Mouse (Mus musculus) heart, postnatal 0 days (tissue): ENCODE measurements around the gene Wdr78. TPM values are rescaled to one million over a fixed set of nuclear protein-coding genes. Genes with fewer than 3 reads are reported as not detected.
A peak's percentile ranks its signal among the peaks of the same experiment; 100 is the strongest.

Source experiments
- ATAC-seq: fragments of 200-750 bp; cut with Nextera tagmentation; 2 replicates; pipeline ENCODE4 v1.8.0; 2017; ENCODE audit warnings: low read depth, moderate number of reproducible peaks, moderate library complexity; ENCODE audit not compliant: insufficient read depth
- DNase-seq: peaks from one replicate; pipeline ENCODE4 v3.0.0-alpha.2; 2016; ENCODE audit warnings: low spot score
- H3K27ac ChIP-seq: fragments of 300-500 bp; sonication (generic); 2 replicates; pipeline ENCODE4 v1.5.1; 2014; ENCODE audit warnings: low read depth, mild to moderate bottlenecking
- H3K27me3 ChIP-seq: fragments of 300-500 bp; sonication (generic); 2 replicates; pipeline ENCODE4 v1.6.1; 2014; ENCODE audit warnings: low read length, mixed read lengths; ENCODE audit not compliant: control insufficient read depth, insufficient read depth
- H3K36me3 ChIP-seq: fragments of 300-500 bp; sonication (generic); replicated peaks from 2 replicates; pipeline ENCODE4 v1.6.1; 2014; ENCODE audit warnings: low read length, mixed read lengths; ENCODE audit not compliant: control insufficient read depth, insufficient read depth
- H3K4me1 ChIP-seq: fragments of 300-500 bp; sonication (generic); 2 replicates; pipeline ENCODE4 v1.6.1; 2014; ENCODE audit warnings: antibody characterized with exemption; ENCODE audit not compliant: control insufficient read depth, insufficient read depth
- H3K4me2 ChIP-seq: fragments of 300-500 bp; sonication (generic); 2 replicates; pipeline ENCODE4 v1.6.1; 2014; ENCODE audit warnings: low read depth, mild to moderate bottlenecking, low read length, moderate library complexity
- H3K4me3 ChIP-seq: fragments of 300-500 bp; sonication (generic); 2 replicates; pipeline ENCODE4 v1.5.1; 2014; ENCODE audit warnings: low read depth, low read length
- H3K9ac ChIP-seq: fragments of 300-500 bp; sonication (generic); replicated peaks from 2 replicates; pipeline ENCODE4 v1.6.1; 2014; ENCODE audit warnings: low read depth, low read length, mixed read lengths
- H3K9me3 ChIP-seq: fragments of 300-500 bp; sonication (generic); replicated peaks from 2 replicates; pipeline ENCODE4 v1.6.1; 2016; ENCODE audit warnings: low read length; ENCODE audit not compliant: control insufficient read depth
- CTCF ChIP-seq: IDR thresholded peaks from 2 replicates; pipeline ENCODE4 v1.5.1; 2016; ENCODE audit warnings: antibody characterized with exemption, control low read depth, low read depth
- EP300 ChIP-seq: IDR thresholded peaks from 2 replicates; pipeline ENCODE4 v1.6.1; 2016; ENCODE audit warnings: antibody characterized with exemption, low read depth
- WGBS: fragments of 180-500 bp; shearing (Covaris S2); extraction: QIAGEN DNeasy Blood & Tissue Kit; methylation state at CpG from one replicate; pipeline ENCODE4 v1.1.7; 2014; 5-methylcytosine and 5-hydroxymethylcytosine counted together
- polyA plus RNA-seq: library from polyadenylated mRNA; unstranded; fragments of >200 nt; fragmentation: Nextera tagmentation; extraction: Ambion mirVana; gene quantifications from 2 replicates; pipeline ENCODE4 v1.2.1, GENCODE M21; 2015
- total RNA-seq: library from RNA; depleted of rRNA; stranded (reverse); fragments of >200 nt; gene quantifications from 2 replicates; pipeline ENCODE4 v1.2.3, GENCODE M21; 2014; ENCODE audit warnings: low replicate concordance

Gene Wdr78
- total and polyA plus RNA-seq, 2 experiments from 2014 or later = 0.11 to 0.18 TPM

GRCm38 (mm10) chr4:103028177-103029088 lies 85.9 kb downstream of the Wdr78 start:
- H3K9ac ChIP-seq = no peak overlapping the region
- no peaks in the 10 kb centered on the region for H3K36me3 ChIP-seq
- TF ChIP-seq EP300 = no peak
- TF ChIP-seq CTCF = no peak
- H3K4me1 ChIP-seq = no peaks in the 10 kb centered on the region
- no peak overlapping the region for H3K4me3 ChIP-seq
- H3K27ac ChIP-seq = no peak overlapping the region
- no peak overlapping the region for H3K4me2 ChIP-seq
- H3K27me3 ChIP-seq = no peaks in the 10 kb centered on the region
- no peak for ATAC-seq
- 54% methylated on average over 13 of the region's 13 CpGs for WGBS
- no peaks in the 10 kb centered on the region for H3K9me3 ChIP-seq
- no peak for DNase-seq

- no peak for TF ChIP-seq EP300
- no peak for TF ChIP-seq CTCF
- H3K36me3 ChIP-seq = no peaks in the 10 kb centered on the region
- no peak overlapping the region for H3K4me3 ChIP-seq
- no peaks in the 10 kb centered on the region for H3K4me1 ChIP-seq
- WGBS = 66% methylated on average over 7 of the region's 7 CpGs
- H3K9me3 ChIP-seq = no peaks in the 10 kb centered on the region
- no peaks in the 10 kb centered on the region for H3K27me3 ChIP-seq
- ATAC-seq = no peak
- no peak overlapping the region for H3K4me2 ChIP-seq
- no peak for DNase-seq
- no peak overlapping the region for H3K27ac ChIP-seq
- H3K9ac ChIP-seq = no peak overlapping the region
Observed at GRCm38 (mm10) chr4:103027745-103028144, 86.6 kb downstream of the Wdr78 start.

GRCm38 (mm10) chr4:103026621-103027020 lies 87.7 kb downstream of the Wdr78 start, which contains the start of gene Insl5:
Insl5 (minus strand) TSS chr4:103026842.
- TF ChIP-seq EP300 (no peak), CTCF (no peak)
- Histone ChIP-seq H3K4me1 (no peaks in the 10 kb centered on the region), H3K27me3 (no peaks in the 10 kb centered on the region), H3K9ac (no peak within 1 kb of the TSS), H3K27ac (no peak within 1 kb of the TSS), H3K4me2 (no peak within 1 kb of the TSS), H3K36me3 (no peaks in the 10 kb centered on the region), H3K4me3 (no peak within 1 kb of the TSS), H3K9me3 (no peaks in the 10 kb centered on the region)
- no peak for ATAC-seq
- no peak for DNase-seq
- WGBS = 61% methylated on average over 4 of the region's 4 CpGs

- WGBS = 17% methylated on average over 4 of the region's 4 CpGs
- no peak overlapping the region for H3K9ac ChIP-seq
- no peak overlapping the region for H3K4me3 ChIP-seq
Observed at GRCm38 (mm10) chr4:103013490-103013889, 100.9 kb downstream of the Wdr78 start.

GRCm38 (mm10) chr4:103011823-103012222 lies 102.5 kb downstream of the Wdr78 start:
- 36% methylated on average over 7 of the region's 7 CpGs for WGBS
- no peaks in the 10 kb centered on the region for H3K27me3 ChIP-seq
- no peak overlapping the region for H3K27ac ChIP-seq
- H3K9ac ChIP-seq = no peak overlapping the region
- no peak overlapping the region for H3K4me3 ChIP-seq
- H3K36me3 ChIP-seq = no peaks in the 10 kb centered on the region
- no peaks in the 10 kb centered on the region for H3K4me1 ChIP-seq
- no peak overlapping the region for H3K4me2 ChIP-seq
- H3K9me3 ChIP-seq = no peaks in the 10 kb centered on the region
- no peak for TF ChIP-seq CTCF
- no peak for TF ChIP-seq EP300
- DNase-seq = no peak
- ATAC-seq = no peak

More at GRCm38 (mm10) chr4:103013490-103013889, 100.9 kb downstream of the Wdr78 start:
- H3K36me3 ChIP-seq = no peaks in the 10 kb centered on the region
- no peaks in the 10 kb centered on the region for H3K9me3 ChIP-seq
- 0 out of 2 replicates have a peak overlapping the region, but pooled peaks have one; percentile 18 for H3K4me2 ChIP-seq
- TF ChIP-seq CTCF (no peak), EP300 (no peak)
- no peaks in the 10 kb centered on the region for H3K27me3 ChIP-seq
- H3K27ac ChIP-seq = no peak overlapping the region
- no peak for DNase-seq
- no peak for ATAC-seq
- no peaks in the 10 kb centered on the region for H3K4me1 ChIP-seq

- no peaks in the 10 kb centered on the region for H3K27me3 ChIP-seq
- H3K9ac ChIP-seq = no peak overlapping the region
- no peak overlapping the region for H3K4me3 ChIP-seq
- H3K9me3 ChIP-seq = no peaks in the 10 kb centered on the region
- H3K27ac ChIP-seq = no peak overlapping the region
- H3K4me1 ChIP-seq = no peaks in the 10 kb centered on the region
- no peak for DNase-seq
- WGBS = 83% methylated on average over 4 of the region's 4 CpGs
- H3K36me3 ChIP-seq = no peaks in the 10 kb centered on the region
- ATAC-seq = no peak
- TF ChIP-seq CTCF (no peak), EP300 (no peak)
- no peak overlapping the region for H3K4me2 ChIP-seq
Observed at GRCm38 (mm10) chr4:103010734-103011133, 103.6 kb downstream of the Wdr78 start.
